Mouse (Mus musculus) olfactory bulb, adult 2 months (tissue): ENCODE measurements around the gene Utf1. TPM values are rescaled to one million over a fixed set of nuclear protein-coding genes. Genes with fewer than 3 reads are reported as not detected.

ENCODE experiments used
- H3K27ac ChIP-seq: fragments of 200-500 bp; 2 replicates; pipeline ENCODE4 v1.5.1; 2012; ENCODE audit warnings: low read depth, low read length; ENCODE audit not compliant: insufficient read depth
- H3K4me1 ChIP-seq: fragments of 200-500 bp; 2 replicates; pipeline ENCODE4 v1.6.1; 2012; ENCODE audit warnings: low read length; ENCODE audit not compliant: control insufficient read depth, insufficient read depth
- H3K4me3 ChIP-seq: fragments of 200-500 bp; 2 replicates; pipeline ENCODE4 v1.5.1; 2012; ENCODE audit warnings: mild to moderate bottlenecking, low read depth, low read length, moderate library complexity; ENCODE audit not compliant: insufficient read depth
- CTCF ChIP-seq: fragments of 200-500 bp; IDR thresholded peaks from 2 replicates; pipeline ENCODE4 v1.5.1; 2012; ENCODE audit warnings: low read depth, mild to moderate bottlenecking, low read length, moderate library complexity; ENCODE audit not compliant: insufficient read depth
- POLR2A ChIP-seq: fragments of 200-500 bp; IDR thresholded peaks from 2 replicates; pipeline ENCODE4 v1.6.1; 2012; ENCODE audit warnings: mild to moderate bottlenecking, low read depth, low read length, moderate library complexity; ENCODE audit not compliant: insufficient read depth
- WGBS: fragments of 180-500 bp; shearing (Covaris S2); methylation state at CpG from one replicate; pipeline ENCODE4 v1.1.7; 2018; 5-methylcytosine and 5-hydroxymethylcytosine counted together
- polyA plus RNA-seq: library from polyadenylated mRNA; stranded (reverse); fragments of >200 nt; gene quantifications from 2 replicates; pipeline ENCODE4 v1.2.4, GENCODE M21; 2012; ENCODE audit warnings: low replicate concordance; ENCODE audit not compliant: missing spikeins, insufficient read depth, insufficient read length

Utf1 gene
- not detected in 2 replicates for polyA plus RNA-seq

DNA sequence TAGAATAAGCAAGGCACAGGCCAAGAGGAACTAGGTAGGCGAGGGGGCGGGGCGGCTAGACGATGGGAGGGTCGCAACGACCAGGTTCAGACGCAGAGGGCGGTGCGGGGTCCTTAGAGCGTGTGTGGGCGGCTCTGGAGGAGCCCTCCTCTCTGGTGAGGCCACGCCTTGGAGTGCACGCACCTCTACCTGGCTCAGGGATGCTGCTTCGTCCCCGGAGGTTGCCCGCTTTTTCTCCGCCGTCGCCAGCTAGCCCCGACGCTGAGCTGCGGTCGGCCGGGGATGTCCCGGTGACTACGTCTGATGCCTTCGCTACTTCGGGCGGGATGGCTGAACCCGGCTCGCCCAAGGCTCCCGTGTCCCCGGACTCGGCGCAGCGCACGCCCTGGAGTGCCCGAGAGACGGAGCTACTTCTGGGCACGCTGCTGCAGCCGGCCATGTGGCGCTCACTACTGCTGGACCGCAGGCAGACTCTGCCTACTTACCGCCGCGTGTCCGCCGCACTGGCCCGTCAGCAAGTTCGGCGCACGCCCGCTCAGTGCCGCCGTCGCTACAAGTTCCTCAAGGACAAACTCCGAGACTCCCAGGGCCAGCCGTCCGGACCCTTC, at the start of gene Utf1:
Gene Utf1 (plus strand): TSS at position 116 of the 608 bp plus-strand sequence.
- H3K4me3 ChIP-seq = peak within 1 kb of the TSS; percentile 0
- no peak for TF ChIP-seq POLR2A
- TF ChIP-seq CTCF = no peak
- 2% methylated on average over 59 of the region's 59 CpGs for WGBS
- peaks cover 17% of the 10 kb centered on the region for H3K4me1 ChIP-seq
- H3K27ac ChIP-seq = no peak within 1 kb of the TSS

DNA sequence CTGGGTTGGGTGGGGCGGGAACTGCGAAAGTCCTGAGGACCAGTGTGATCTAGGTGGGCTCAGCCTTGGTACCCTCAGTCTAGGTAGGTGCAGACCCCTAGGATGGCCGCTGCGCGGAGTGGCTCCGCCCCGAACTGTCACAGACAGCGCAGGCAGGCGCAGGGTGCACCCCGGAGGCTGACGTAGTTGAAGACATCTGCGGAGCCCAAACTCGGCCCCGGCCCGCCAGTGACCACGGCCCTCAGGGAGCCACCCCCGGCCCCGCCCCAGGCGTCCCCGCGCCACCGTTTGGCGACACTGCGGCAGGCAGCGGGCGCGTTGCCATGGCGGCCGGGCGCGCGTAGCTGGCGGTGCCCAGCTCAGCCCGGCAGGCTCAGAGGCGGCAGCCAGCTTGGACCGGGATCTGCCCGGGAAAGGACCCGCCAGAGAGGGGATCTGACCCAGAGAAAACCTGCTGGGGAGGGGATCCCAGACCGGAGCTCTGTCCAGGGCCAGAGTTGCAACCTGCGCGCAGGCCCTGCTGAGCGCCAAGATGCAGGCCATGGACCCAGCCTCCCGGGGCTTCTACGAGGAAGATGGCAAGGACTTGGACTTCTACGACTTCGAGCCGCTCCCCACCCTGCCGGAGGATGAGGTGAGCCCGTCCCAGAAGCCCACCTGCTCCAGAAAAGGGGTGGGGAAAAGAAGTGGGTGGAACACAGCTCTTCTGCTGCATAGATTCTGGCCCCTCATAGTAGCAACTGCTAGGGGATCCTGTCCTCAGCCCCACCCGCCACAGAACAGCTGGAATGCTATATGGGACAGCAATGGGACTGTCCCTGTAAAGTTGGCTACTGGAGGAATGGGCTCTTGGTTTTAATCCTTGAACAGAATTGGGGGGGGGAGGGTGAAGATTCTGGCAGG, 48.7 kb upstream of the Utf1 start, which contains the start of gene Kndc1:
Gene Kndc1 (plus strand): TSS at position 42 of the 903 bp plus-strand sequence.
- H3K27ac ChIP-seq = no peak within 1 kb of the TSS
- peak within 1 kb of the TSS; percentile 56 for H3K4me3 ChIP-seq
- TF ChIP-seq POLR2A = peak; percentile 16; the same call in 1 of the 2 replicates
- no peak for TF ChIP-seq CTCF
- 1% methylated on average over 50 of the region's 50 CpGs for WGBS
- peaks cover 10% of the 10 kb centered on the region; the same call in 1 of the 2 replicates for H3K4me1 ChIP-seq

DNA sequence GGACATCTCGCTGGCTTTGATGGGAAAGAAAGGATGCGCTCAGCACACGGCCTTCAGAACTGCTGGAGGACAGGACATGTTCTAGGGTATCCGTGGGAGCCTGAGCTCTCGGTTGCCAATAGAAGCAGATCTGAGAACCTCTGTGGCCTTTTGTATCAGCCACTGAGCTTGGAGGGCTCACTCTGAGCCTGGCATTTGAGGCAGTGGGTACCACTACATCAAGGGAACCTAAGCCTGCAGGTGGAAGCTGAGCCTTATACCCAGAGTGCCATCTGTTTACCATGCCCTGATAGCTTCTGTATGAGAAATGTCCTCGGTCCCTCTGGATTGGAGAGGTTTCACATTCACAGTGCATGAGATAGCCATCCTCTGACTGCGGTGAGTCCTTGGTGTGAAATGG, 47.3 kb upstream of the Utf1 start:
- peaks cover 12% of the 10 kb centered on the region for H3K4me1 ChIP-seq
- no peak overlapping the region for H3K27ac ChIP-seq
- TF ChIP-seq POLR2A (no peak), CTCF (no peak)
- H3K4me3 ChIP-seq = no peak overlapping the region
- 84% methylated on average over 7 of the region's 7 CpGs for WGBS

DNA sequence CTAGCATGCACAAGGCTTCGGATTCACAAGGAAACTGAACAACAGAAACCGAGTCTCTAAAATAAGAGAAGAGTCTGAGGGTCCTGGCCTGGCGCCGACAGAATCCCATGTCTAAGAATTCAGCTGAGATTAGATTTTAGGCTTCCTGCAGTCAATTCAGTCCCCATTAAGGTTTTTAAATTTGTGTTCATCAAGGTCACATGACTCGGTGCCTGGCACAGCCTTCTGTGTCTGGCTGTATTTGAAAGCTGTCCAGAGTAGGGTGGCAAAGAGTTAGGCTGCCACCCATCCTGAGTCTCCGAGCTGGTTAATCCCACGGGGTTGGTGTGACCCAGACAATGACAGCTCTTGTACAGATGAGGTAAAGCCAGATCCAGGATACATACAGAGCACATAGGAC, 46.8 kb upstream of the Utf1 start:
- peaks cover 12% of the 10 kb centered on the region for H3K4me1 ChIP-seq
- no peak overlapping the region for H3K4me3 ChIP-seq
- WGBS = 82% methylated on average over 7 of the region's 7 CpGs
- H3K27ac ChIP-seq = no peak overlapping the region
- TF ChIP-seq CTCF (no peak), POLR2A (no peak)

DNA sequence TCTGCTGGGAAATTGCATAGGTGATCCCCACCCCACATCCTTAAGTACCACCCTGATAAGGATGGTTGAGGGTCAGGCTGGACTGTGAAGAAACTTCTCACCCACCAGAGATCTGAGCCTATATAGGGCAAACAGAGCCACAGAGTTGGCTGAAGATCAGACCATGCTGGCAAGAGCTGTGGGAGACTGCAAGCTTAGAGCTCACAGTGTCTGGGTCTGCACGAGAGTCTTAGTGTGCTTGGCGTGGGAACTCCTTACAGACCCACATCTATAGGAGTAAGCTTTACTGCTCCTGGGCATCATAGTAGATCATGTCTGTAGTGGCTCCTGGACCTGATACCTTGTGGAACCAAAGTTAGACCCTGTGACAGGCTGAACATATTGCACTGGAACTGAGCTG, 45.0 kb upstream of the Utf1 start:
- no peak overlapping the region for H3K27ac ChIP-seq
- no peak overlapping the region for H3K4me3 ChIP-seq
- WGBS = 82% methylated on average over 2 of the region's 2 CpGs
- peaks cover 12% of the 10 kb centered on the region for H3K4me1 ChIP-seq
- TF ChIP-seq CTCF = no peak

DNA sequence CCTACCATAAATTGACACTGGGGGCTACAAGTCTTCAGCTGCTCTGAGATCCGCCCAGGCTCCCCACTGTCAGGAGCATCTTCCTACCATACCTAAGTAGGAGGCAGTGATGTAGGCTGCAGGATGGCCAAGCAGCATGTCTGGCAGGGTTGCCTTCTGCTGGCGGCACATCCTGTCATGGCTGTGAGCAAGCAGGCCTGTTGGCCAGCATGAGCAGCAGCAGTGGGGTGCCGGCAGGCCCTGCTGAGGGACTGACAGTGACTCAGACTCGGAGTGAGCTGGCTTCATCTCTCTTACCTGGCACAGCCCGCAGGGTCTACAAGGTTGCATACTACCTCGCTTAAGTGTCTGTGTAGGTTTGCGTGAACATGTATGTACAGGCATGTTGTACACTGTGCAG, 44.1 kb upstream of the Utf1 start:
- WGBS = 86% methylated on average over 7 of the region's 7 CpGs
- Histone ChIP-seq H3K4me1 (peaks cover 10% of the 10 kb centered on the region), H3K4me3 (no peak overlapping the region), H3K27ac (no peak overlapping the region)
- TF ChIP-seq POLR2A = no peak
- TF ChIP-seq CTCF = no peak

DNA sequence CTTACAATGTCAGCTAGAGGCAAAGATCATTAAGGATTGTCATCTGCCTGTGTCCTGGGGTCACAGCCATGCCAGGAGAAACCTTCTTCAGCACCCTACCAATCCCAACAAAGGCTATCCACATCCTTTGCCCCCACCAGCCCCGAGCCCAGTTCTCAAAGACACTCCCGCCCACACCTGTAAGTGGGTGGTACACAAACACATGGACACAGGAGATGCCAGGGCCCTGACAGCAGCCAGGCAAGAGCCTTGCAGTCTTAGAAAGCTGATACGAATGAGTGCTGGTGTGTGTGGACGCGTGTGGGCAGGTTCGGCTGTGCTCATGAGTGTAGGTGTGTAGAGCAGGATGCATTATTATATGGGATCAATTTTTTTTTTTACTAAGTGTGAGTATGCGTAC, 43.1 kb upstream of the Utf1 start:
- TF ChIP-seq POLR2A = no peak
- TF ChIP-seq CTCF = no peak
- Histone ChIP-seq H3K4me3 (no peak overlapping the region), H3K4me1 (peaks cover 7% of the 10 kb centered on the region), H3K27ac (no peak overlapping the region)
- whole genome bisulfite sequencing = 93% methylated on average over 7 of the region's 7 CpGs

DNA sequence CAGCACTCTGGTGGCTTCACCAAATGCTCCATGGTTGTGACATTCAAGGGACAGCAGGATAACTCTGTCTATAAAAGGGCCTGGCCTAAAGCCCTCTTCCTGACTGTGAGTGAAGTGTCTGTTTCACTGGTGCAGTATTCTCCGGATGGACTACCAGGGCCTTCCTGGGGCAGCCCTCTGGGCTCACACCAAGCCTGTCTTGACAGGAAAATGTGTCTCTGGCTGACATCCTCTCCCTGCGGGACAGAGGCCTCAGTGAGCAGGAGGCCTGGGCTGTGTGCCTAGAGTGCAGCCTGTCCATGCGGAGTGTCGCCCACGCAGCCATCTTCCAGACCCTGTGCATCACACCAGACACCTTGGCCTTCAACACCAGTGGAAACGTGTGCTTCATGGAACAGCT, 42.7 kb upstream of the Utf1 start:
- Histone ChIP-seq H3K4me1 (peaks cover 10% of the 10 kb centered on the region), H3K27ac (no peak overlapping the region)
- TF ChIP-seq CTCF = no peak
- no peak for TF ChIP-seq POLR2A

DNA sequence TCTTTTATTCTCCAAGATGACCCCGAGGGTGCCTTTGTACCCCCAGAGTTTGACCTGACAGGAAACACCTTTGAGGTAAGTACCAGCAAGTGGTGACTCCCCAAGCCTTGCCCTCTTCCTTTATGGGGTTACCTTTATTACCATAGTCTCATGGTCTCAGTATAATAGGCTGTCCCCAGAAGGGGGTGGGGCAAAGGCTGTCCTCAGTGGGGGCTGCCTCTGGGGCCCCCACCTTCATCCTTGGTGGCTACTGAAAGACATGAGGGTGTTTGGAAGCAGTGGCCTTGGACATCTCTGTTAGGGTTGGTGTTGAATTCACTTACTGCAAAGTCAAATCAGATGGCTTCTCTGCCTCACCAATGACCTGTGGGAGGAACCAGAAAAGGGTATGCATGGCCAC, 41.6 kb upstream of the Utf1 start:
- Histone ChIP-seq H3K27ac (no peak overlapping the region), H3K4me3 (no peak overlapping the region), H3K4me1 (peaks cover 10% of the 10 kb centered on the region)
- no peak for TF ChIP-seq POLR2A
- TF ChIP-seq CTCF = no peak
- WGBS = 39% methylated on average over 1 of the region's 1 CpGs

More for the DNA sequence above, 42.7 kb upstream of the Utf1 start:
- 82% methylated on average over 6 of the region's 6 CpGs for WGBS
- no peak overlapping the region for H3K4me3 ChIP-seq
